Mouse (Mus musculus): ENCODE data around the gene Rgs3. TPM values are rescaled to one million over a fixed set of nuclear protein-coding genes. Genes with fewer than 3 reads are reported as not detected.

The Rgs3 gene
- polyA plus RNA-seq, 2 experiments = 3.6 to 3.9 TPM

GRCm38 (mm10) chr4:62653922-62654661, 94.4 kb downstream of the Rgs3 start:
- TF ChIP-seq CTCF (IDR thresholded peaks at IDR 0.05; ENCODE audit: low read depth) (no peak), EP300 (IDR thresholded peaks at IDR 0.05; ENCODE audit: low read depth) (no peak)
- Histone ChIP-seq H3K9me3 (ENCODE audit: control insufficient read depth, low read length) (no peaks in the 10 kb centered on the region), H3K27me3 (ENCODE audit: control insufficient read depth, insufficient read depth, low read length) (no peaks in the 10 kb centered on the region), H3K9ac (replicated peaks) (no peak overlapping the region), H3K36me3 (replicated peaks; ENCODE audit: control insufficient read depth, insufficient read depth, low read depth) (no peaks in the 10 kb centered on the region), H3K4me2 (ENCODE audit: low read depth) (no peak overlapping the region), H3K4me3 (ENCODE audit: insufficient read depth in 1 of 2, low read depth in 2 of 2, low read length in 2 of 2) (no peak overlapping the region), H3K4me1 (replicated peaks; ENCODE audit: control insufficient read depth in 2 of 2, insufficient read depth in 2 of 2, low read length in 1 of 2) (no peaks in the 10 kb centered on the region), H3K27ac (no peak overlapping the region)
- DNase-seq (ENCODE audit: low read depth in 3 of 3, low spot score in 3 of 3) = no peak
- ATAC-seq (ENCODE audit: insufficient read depth) = no peak
- WGBS (ENCODE audit: insufficient replicate concordance) = 45% methylated on average over 5 of the region's 5 CpGs

- Histone ChIP-seq H3K4me3 (ENCODE audit: insufficient read depth in 1 of 2, low read depth in 2 of 2, low read length in 2 of 2) (no peak overlapping the region), H3K4me2 (ENCODE audit: low read depth) (no peak overlapping the region), H3K36me3 (replicated peaks; ENCODE audit: control insufficient read depth, insufficient read depth, low read depth) (no peaks in the 10 kb centered on the region), H3K4me1 (replicated peaks; ENCODE audit: control insufficient read depth in 2 of 2, insufficient read depth in 2 of 2, low read length in 1 of 2) (peaks cover 3 to 25% of the 10 kb centered on the region in 2 experiments; a peak in 3 of 4 replicates), H3K27me3 (ENCODE audit: control insufficient read depth, insufficient read depth, low read length) (no peaks in the 10 kb centered on the region), H3K9ac (replicated peaks) (no peak overlapping the region), H3K27ac (no peak overlapping the region), H3K9me3 (ENCODE audit: control insufficient read depth, low read length) (no peaks in the 10 kb centered on the region)
- ATAC-seq (ENCODE audit: insufficient read depth) = no peak
- 48% methylated on average over 15 of the region's 15 CpGs for WGBS (ENCODE audit: insufficient replicate concordance)
- no peak for DNase-seq (ENCODE audit: low read depth in 3 of 3, low spot score in 3 of 3)
- no peak for TF ChIP-seq EP300 (IDR thresholded peaks at IDR 0.05; ENCODE audit: low read depth)
- no peak for TF ChIP-seq CTCF (IDR thresholded peaks at IDR 0.05; ENCODE audit: low read depth)
Measured at GRCm38 (mm10) chr4:62659264-62659663, 99.6 kb downstream of the Rgs3 start.

GRCm38 (mm10) chr4:62659861-62660553, 100.4 kb downstream of the Rgs3 start:
- DNase-seq (ENCODE audit: low read depth in 3 of 3, low spot score in 3 of 3) = no peak
- no peaks in the 10 kb centered on the region for H3K27me3 ChIP-seq (ENCODE audit: control insufficient read depth, insufficient read depth, low read length)
- H3K4me1 ChIP-seq (replicated peaks; ENCODE audit: control insufficient read depth in 2 of 2, insufficient read depth in 2 of 2, low read length in 1 of 2) = peaks cover 3 to 25% of the 10 kb centered on the region in 2 experiments; a peak in 3 of 4 replicates
- TF ChIP-seq CTCF (IDR thresholded peaks at IDR 0.05; ENCODE audit: low read depth) (no peak), EP300 (IDR thresholded peaks at IDR 0.05; ENCODE audit: low read depth) (no peak)
- H3K4me3 ChIP-seq (ENCODE audit: insufficient read depth in 1 of 2, low read depth in 2 of 2, low read length in 2 of 2) = no peak overlapping the region
- H3K36me3 ChIP-seq (replicated peaks; ENCODE audit: control insufficient read depth, insufficient read depth, low read depth) = no peaks in the 10 kb centered on the region
- H3K9me3 ChIP-seq (ENCODE audit: control insufficient read depth, low read length) = no peaks in the 10 kb centered on the region
- no peak for ATAC-seq (ENCODE audit: insufficient read depth)
- H3K27ac ChIP-seq = no peak overlapping the region
- 53% methylated on average over 14 of the region's 14 CpGs for WGBS (ENCODE audit: insufficient replicate concordance)
- H3K9ac ChIP-seq (replicated peaks) = no peak overlapping the region
- no peak overlapping the region for H3K4me2 ChIP-seq (ENCODE audit: low read depth)

GRCm38 (mm10) chr4:62660554-62660864, 100.9 kb downstream of the Rgs3 start:
- H3K4me3 ChIP-seq (ENCODE audit: insufficient read depth in 1 of 2, low read depth in 2 of 2, low read length in 2 of 2) = no peak overlapping the region
- no peak overlapping the region for H3K9ac ChIP-seq (replicated peaks)
- peaks cover 3 to 25% of the 10 kb centered on the region in 2 experiments; a peak in 3 of 4 replicates for H3K4me1 ChIP-seq (replicated peaks; ENCODE audit: control insufficient read depth in 2 of 2, insufficient read depth in 2 of 2, low read length in 1 of 2)
- no peaks in the 10 kb centered on the region for H3K27me3 ChIP-seq (ENCODE audit: control insufficient read depth, insufficient read depth, low read length)
- no peak overlapping the region for H3K27ac ChIP-seq
- no peak for ATAC-seq (ENCODE audit: insufficient read depth)
- no peaks in the 10 kb centered on the region for H3K9me3 ChIP-seq (ENCODE audit: control insufficient read depth, low read length)
- 23% methylated on average over 3 of the region's 3 CpGs for WGBS (ENCODE audit: insufficient replicate concordance)
- no peak for DNase-seq (ENCODE audit: low read depth in 3 of 3, low spot score in 3 of 3)
- no peak overlapping the region for H3K4me2 ChIP-seq (ENCODE audit: low read depth)
- TF ChIP-seq CTCF (IDR thresholded peaks at IDR 0.05; ENCODE audit: low read depth) = no peak
- TF ChIP-seq EP300 (IDR thresholded peaks at IDR 0.05; ENCODE audit: low read depth) = no peak
- no peaks in the 10 kb centered on the region for H3K36me3 ChIP-seq (replicated peaks; ENCODE audit: control insufficient read depth, insufficient read depth, low read depth)

GRCm38 (mm10) chr4:62661311-62661849, 101.7 kb downstream of the Rgs3 start:
- H3K36me3 ChIP-seq (replicated peaks; ENCODE audit: control insufficient read depth, insufficient read depth, low read depth) = no peaks in the 10 kb centered on the region
- peak in 2 of 3 experiments; percentile 23 to 35 for DNase-seq (ENCODE audit: low read depth in 3 of 3, low spot score in 3 of 3)
- no peak overlapping the region for H3K4me2 ChIP-seq (ENCODE audit: low read depth)
- no peak overlapping the region for H3K9ac ChIP-seq (replicated peaks)
- no peak for TF ChIP-seq EP300 (IDR thresholded peaks at IDR 0.05; ENCODE audit: low read depth)
- TF ChIP-seq CTCF (IDR thresholded peaks at IDR 0.05; ENCODE audit: low read depth) = no peak
- no peaks in the 10 kb centered on the region for H3K9me3 ChIP-seq (ENCODE audit: control insufficient read depth, low read length)
- H3K27me3 ChIP-seq (ENCODE audit: control insufficient read depth, insufficient read depth, low read length) = no peaks in the 10 kb centered on the region
- no peak for ATAC-seq (ENCODE audit: insufficient read depth)
- WGBS (ENCODE audit: insufficient replicate concordance) = 18% methylated on average over 8 of the region's 8 CpGs
- H3K27ac ChIP-seq = no peak overlapping the region
- no peak overlapping the region for H3K4me3 ChIP-seq (ENCODE audit: insufficient read depth in 1 of 2, low read depth in 2 of 2, low read length in 2 of 2)
- peaks cover 3 to 27% of the 10 kb centered on the region in 2 experiments; a peak in 3 of 4 replicates for H3K4me1 ChIP-seq (replicated peaks; ENCODE audit: control insufficient read depth in 2 of 2, insufficient read depth in 2 of 2, low read length in 1 of 2)
